Mouse (Mus musculus) megakaryocyte, embryonic 14.5 days (primary cell): Measurements from ENCODE around the gene Zbtb9.

Source experiments
- FLI1 ChIP-seq: IDR thresholded peaks from 2 replicates; pipeline ENCODE4 v1.6.1; 2012; ENCODE audit warnings: low read length, inconsistent platforms, mixed read lengths
- GATA1 ChIP-seq: IDR thresholded peaks from 3 replicates; pipeline ENCODE4 v1.6.1; 2012; ENCODE audit warnings: mixed read lengths, low read length, inconsistent platforms, borderline replicate concordance

DNA sequence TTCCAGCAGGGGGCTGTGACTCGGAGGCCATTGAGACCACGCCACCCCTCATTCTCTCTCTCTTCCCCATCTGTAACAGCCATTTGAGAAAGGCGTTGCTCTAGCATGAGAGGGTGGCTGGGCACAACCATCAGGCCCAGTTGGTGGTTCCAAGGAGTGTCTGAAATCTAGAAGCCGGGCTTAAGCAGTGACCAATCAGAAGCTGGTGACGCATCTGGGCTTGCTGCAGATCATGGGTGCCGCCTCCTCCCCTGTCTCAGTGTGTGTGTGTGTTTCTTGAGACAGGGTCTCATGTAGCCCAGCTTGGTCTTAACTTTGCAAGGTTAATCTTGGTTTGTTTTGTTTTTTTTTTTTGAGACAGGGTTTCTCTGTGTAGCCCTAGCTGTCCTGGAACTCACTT, 72.2 kb downstream of the Zbtb9 start:
- no peak for TF ChIP-seq GATA1
- no peak for TF ChIP-seq FLI1
